Mouse (Mus musculus): Measurements from ENCODE around the gene Arhgef28.

- TF ChIP-seq CTCF (IDR thresholded peaks at IDR 0.05; ENCODE audit: extremely low read depth, insufficient read depth, insufficient read length, insufficient replicate concordance), result no peak
- TF ChIP-seq POLR2A (IDR thresholded peaks at IDR 0.05; ENCODE audit: low read depth, low read length), result no peak
Measured at GRCm38 (mm10) chr13:97974532-97975194, 231.6 kb downstream of the Arhgef28 start.
